Mouse (Mus musculus): ENCODE data around the gene Luc7l3. TPM values are rescaled to one million over a fixed set of nuclear protein-coding genes. Genes with fewer than 3 reads are reported as not detected.
"Not testable (repeated sequence)": the region's sequence is repeated elsewhere in the genome, so short reads cannot be mapped to it uniquely, and the experiment has no call there.

Gene Luc7l3
- total RNA-seq, 2 experiments from 2014 or later, result 127 to 142 TPM

DNA sequence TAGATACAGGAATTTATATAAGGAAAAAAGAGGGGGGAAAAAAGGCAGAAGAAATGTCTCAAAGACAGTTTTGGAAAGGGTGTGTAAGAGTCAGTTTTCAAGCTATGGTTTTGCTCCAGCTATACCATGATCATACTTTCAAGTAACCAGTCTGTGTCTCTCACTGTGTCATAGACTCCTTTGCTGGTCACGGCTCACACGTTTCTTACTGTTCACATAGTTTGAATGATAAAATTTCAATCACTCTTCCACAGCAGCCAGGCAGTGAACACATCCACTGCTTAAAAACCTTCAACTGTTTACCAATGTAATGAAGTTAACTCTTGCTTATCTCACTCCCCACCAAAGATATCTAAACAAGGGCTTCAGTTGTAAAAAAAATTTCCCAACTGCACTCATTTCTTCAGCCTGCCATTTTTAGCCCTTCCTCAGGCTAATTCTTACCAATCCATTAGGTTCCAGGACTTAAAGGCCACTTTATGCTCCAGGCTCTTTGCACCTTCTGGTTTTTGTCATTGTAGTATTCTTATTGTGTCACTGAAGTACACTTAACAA lies 7.6 kb downstream of the Luc7l3 start:
- no peak for DNase-seq (ENCODE audit: low spot score in 2 of 2)

DNA sequence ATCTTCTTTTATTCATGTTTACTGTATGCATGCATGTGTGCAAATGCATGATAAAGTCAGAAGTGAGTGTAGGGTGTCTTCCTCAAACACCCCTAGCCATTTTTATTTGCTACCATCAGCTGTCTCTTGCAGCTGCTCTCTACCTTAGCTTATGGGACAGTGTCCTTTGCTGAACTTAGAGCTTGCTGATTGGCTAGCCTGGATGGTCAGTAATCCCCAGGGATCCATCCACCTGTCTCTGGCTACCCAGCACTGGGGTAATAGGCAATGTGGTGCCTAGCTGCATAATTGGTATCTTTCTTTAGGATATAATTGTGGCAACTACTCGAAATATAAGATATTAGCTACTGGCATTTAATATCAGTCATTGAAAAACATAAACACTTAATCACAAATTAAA lies 9.1 kb downstream of the Luc7l3 start:
- no peak for DNase-seq (ENCODE audit: low spot score in 2 of 2)

DNA sequence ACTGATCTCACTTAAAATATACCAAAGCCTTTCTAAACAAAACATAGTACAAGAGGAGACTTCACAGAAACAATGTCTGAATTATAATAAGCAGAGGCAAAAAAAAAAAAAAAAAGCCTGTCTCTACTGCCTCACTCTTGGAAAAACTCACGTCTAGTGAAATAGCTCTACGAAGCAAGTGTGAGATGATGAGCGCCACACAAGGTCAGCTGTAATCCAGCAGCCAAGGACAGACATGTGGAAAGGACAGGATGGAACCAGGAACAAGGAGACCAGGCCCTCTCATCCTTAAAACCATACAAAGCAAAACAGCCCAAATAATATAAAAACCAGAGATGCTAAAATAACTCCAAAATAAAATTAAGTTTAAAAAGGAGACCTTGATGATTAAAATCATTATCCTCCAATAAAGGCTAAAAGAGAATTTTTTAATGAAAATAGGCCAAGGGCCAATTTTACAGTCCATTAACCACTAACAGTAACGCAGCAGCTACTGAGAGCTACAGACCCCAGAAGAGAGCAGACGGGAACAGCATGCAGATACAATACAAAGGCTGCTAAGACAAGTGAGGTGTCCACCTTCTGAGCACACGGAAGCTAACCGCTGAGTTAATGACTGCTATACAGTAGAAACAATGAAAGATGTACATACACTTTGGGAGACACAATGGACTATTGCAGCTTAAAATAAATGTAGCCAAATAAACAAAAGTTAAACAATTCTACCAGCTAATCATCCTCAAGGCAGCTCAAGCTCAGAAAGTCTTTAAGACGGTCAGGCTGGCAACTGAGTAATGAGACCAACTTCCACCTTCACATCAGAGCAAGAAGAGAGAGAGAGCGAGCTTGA lies 26.6 kb downstream of the Luc7l3 start:
- DNase-seq (ENCODE audit: low spot score in 2 of 2), result no peak

DNA sequence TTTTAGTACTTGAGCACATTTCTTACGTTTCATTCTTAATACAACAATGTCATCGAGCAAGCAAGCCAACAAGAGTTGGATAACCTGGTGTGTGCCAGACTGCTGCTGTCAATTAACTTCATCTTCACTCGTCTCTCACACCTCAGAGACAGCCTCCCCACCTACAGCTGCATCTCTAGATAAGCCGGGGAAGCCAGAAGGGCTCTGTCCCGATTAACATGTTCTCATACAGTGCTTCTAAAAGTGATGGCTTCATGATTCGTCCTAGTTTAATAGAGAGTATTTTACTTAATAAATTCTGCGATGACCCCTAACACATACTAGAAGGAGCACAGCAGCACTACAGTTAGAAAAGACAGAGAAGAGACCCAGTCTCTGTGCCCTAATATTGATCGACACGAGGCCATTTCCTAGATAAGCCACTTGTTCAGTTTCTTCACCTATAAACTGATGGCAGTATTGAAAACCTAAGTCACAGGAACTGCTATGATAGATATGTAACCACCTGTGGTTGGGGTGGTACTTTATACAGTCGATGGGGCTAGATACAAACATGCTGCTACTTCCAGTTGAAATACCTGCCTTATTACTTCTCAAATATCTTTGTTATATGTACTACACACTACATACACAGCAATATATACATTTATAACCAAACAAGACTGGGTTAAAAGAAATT lies 31.6 kb downstream of the Luc7l3 start:
- DNase-seq (ENCODE audit: low spot score in 2 of 2), result no peak

DNA sequence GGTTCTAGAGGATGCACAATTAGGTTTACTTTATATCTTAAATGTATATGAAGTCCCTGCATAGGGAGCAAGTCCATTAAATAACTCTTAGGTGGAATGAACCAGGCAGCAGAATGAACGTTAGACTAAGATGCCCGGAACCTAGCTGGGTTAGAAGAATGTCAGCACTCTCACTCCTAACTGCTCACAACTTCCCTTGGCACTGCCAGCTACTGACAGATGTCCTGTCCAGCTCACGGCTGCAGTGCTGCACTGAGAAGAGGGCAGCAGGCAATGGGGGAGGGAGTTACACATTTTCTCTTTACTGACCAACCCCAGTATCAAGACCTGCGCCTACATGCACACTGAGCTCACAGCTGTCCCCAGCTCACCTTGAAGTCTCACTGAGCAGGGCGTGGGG lies 34.7 kb downstream of the Luc7l3 start:
- DNase-seq (ENCODE audit: low spot score in 2 of 2), result no peak

- DNase-seq (ENCODE audit: low spot score in 2 of 2), result peak in 1 of 2 experiments; percentile 27
Observed at GRCm38 (mm10) chr11:94285886-94286574, 35.8 kb downstream of the Luc7l3 start.

GRCm38 (mm10) chr11:94283536-94284099 lies 38.2 kb downstream of the Luc7l3 start:
- no peak for DNase-seq (ENCODE audit: low spot score in 2 of 2)

GRCm38 (mm10) chr11:94282291-94282690 lies 39.5 kb downstream of the Luc7l3 start:
- no peak for DNase-seq (ENCODE audit: low spot score in 2 of 2)

- DNase-seq (ENCODE audit: low spot score in 2 of 2), result peak; percentile 43 to 57
Observed at GRCm38 (mm10) chr11:94281199-94282181, 40.3 kb downstream of the Luc7l3 start, which contains the start of gene Gm21885. TSS of gene Gm21885 (plus strand) at chr11:94281873.

- DNase-seq (ENCODE audit: low spot score in 2 of 2), result peak; percentile 95 to 96
Observed at GRCm38 (mm10) chr11:94276869-94277337, 44.9 kb downstream of the Luc7l3 start.

- no peak for DNase-seq (ENCODE audit: low spot score in 2 of 2)
Observed at GRCm38 (mm10) chr11:94275686-94276085, 46.1 kb downstream of the Luc7l3 start.

GRCm38 (mm10) chr11:94275226-94275625 lies 46.6 kb downstream of the Luc7l3 start:
- no peak for DNase-seq (ENCODE audit: low spot score in 2 of 2)

- no peak for DNase-seq (ENCODE audit: low spot score in 2 of 2)
Observed at GRCm38 (mm10) chr11:94274206-94274867, 47.5 kb downstream of the Luc7l3 start.

DNA sequence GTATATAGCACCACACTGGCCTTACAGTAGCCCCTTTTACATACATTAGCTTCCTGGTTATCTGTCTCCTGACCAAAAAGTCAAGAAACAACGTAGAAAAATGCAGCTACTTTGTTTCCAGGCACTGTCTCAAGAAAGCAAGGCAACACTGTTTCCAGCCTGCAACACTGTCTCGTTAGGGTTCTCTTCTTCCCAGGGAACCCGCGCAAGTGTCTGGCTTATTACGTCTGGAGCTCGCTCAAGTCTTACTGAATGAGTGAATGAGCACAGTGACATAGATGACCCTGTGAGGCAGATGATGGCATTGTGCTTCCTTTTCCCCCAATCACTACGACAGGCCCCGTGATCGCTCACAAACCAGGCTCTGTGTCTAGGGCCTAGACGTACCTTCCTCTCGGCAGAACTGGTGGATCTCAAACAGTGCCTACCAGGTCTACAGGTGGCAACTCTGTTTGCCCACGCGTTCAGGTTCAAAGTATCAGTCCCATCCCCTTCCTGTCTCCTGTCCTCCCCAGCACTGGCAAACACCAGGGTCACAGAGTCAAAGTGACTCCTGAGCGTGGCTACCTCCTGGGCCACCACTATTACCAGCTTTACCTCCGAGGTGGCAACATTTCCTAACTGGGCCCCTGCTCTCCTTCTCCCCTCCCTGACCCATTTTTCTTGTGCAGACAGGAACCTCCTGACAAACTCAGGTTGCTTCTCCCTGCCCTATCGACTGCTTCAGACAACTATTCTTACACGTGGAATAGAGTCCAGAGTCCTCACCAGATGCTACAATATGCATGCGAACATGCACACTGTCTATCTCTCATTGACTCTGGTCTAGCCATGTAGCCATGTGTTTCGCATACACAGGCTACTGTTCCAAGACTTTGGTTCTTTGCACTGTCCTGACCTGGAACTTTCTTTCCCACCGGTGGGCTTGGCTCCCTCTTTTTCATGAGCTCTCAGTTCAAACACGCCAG lies 48.5 kb downstream of the Luc7l3 start:
- DNase-seq (ENCODE audit: low spot score in 2 of 2), result no peak

- no peak for DNase-seq (ENCODE audit: low spot score in 2 of 2)
Observed at GRCm38 (mm10) chr11:94271015-94271414, 50.8 kb downstream of the Luc7l3 start.

- DNase-seq (ENCODE audit: low spot score in 2 of 2), result no peak
Observed at GRCm38 (mm10) chr11:94269906-94270305, 51.9 kb downstream of the Luc7l3 start.

DNA sequence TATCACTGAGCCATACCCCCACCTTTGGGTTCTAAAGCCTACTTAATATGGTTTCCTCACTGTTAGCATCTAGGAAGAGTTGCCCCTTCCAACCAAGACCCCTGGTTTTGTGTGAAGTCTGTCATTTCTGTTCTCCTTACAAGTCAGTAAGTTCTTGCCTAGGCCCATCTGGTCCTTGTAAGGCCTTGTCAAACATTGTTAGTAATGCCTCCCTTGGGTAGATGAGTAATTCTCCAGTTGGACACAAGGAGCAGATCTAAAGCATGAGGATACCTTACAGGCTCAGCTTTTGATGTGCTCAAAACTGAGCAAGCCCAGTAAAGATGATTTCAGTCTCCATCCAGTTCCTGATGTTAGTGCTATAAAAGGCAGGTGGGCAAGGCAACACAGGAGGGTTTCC lies 53.0 kb downstream of the Luc7l3 start:
- DNase-seq (ENCODE audit: low spot score in 2 of 2), result no peak

DNA sequence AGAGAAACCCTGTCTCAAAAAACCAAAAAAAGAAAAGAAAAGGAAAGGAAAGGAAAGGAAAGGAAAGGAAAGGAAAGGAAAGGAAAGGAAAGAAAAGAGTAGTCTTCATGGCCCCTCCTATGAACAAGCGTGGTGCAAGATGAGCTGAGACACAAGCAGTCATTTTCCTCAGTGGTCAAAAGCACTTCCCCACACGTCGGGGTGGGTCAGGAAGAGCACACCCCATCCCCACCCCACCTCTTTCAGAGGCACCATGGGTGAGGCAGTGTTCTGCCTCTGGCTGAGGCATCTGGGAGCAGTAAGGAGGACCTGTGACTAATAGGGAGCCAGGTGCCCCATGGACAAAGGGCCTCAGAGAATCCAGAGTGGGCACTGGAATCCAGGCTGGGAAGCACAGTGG lies 55.6 kb downstream of the Luc7l3 start:
- DNase-seq (ENCODE audit: low spot score in 2 of 2), result not testable (repeated sequence)

Measured in layer of hippocampus, postnatal 10 days (tissue).